Mouse (Mus musculus): Measurements from ENCODE around the gene Scrg1. TPM values are rescaled to one million over a fixed set of nuclear protein-coding genes. Genes with fewer than 3 reads are reported as not detected.
"Not testable (repeated sequence)": the region's sequence is repeated elsewhere in the genome, so short reads cannot be mapped to it uniquely, and the experiment has no call there.

Scrg1 gene
- polyA plus RNA-seq, 1 experiment: 79.5 TPM

GRCm38 (mm10) chr8:57427581-57428366 is 27.9 kb upstream of the Scrg1 start:
- TF ChIP-seq POLR2A (IDR thresholded peaks at IDR 0.05; ENCODE audit: borderline replicate concordance, insufficient read depth, low read length) (no peak), CTCF (IDR thresholded peaks at IDR 0.05; ENCODE audit: borderline replicate concordance, insufficient read depth, low read depth, low read length) (no peak)
- 79% methylated on average over 18 of the region's 18 CpGs for whole genome bisulfite sequencing
- no peak overlapping the region for H3K4me3 ChIP-seq (replicated peaks; ENCODE audit: insufficient read depth, low read depth, low read length)

GRCm38 (mm10) chr8:57428566-57428965 is 27.2 kb upstream of the Scrg1 start:
- no peaks in the 10 kb centered on the region for H3K4me1 ChIP-seq (ENCODE audit: control insufficient read depth, insufficient read depth, low read length)
- H3K27ac ChIP-seq (ENCODE audit: insufficient read depth, low read length): no peak overlapping the region
- no peak for DNase-seq

More at GRCm38 (mm10) chr8:57427581-57428366, 27.9 kb upstream of the Scrg1 start:
- Histone ChIP-seq H3K4me1 (ENCODE audit: control insufficient read depth, insufficient read depth, low read length) (no peaks in the 10 kb centered on the region), H3K27me3 (ENCODE audit: control insufficient read depth, insufficient read depth, low read length) (no peaks in the 10 kb centered on the region; the same call in 1 of the 2 replicates), H3K27ac (ENCODE audit: insufficient read depth, low read length) (no peak overlapping the region)
- DNase-seq: no peak

GRCm38 (mm10) chr8:57429166-57429887 is 26.4 kb upstream of the Scrg1 start:
- Histone ChIP-seq H3K27me3 (ENCODE audit: control insufficient read depth, insufficient read depth, low read length) (no peaks in the 10 kb centered on the region; the same call in 1 of the 2 replicates), H3K4me1 (ENCODE audit: control insufficient read depth, insufficient read depth, low read length) (no peaks in the 10 kb centered on the region), H3K27ac (ENCODE audit: insufficient read depth, low read length) (no peak overlapping the region), H3K4me3 (replicated peaks; ENCODE audit: insufficient read depth, low read depth, low read length) (no peak overlapping the region)
- 36% methylated on average over 18 of the region's 18 CpGs for WGBS
- peak; percentile 58 to 66 for DNase-seq
- no peak for TF ChIP-seq POLR2A (IDR thresholded peaks at IDR 0.05; ENCODE audit: borderline replicate concordance, insufficient read depth, low read length)
- TF ChIP-seq CTCF (IDR thresholded peaks at IDR 0.05; ENCODE audit: borderline replicate concordance, insufficient read depth, low read depth, low read length): peak; percentile 17; the same call in 1 of the 2 replicates

More at GRCm38 (mm10) chr8:57428566-57428965, 27.2 kb upstream of the Scrg1 start:
- no peak overlapping the region for H3K4me3 ChIP-seq (replicated peaks; ENCODE audit: insufficient read depth, low read depth, low read length)
- no peaks in the 10 kb centered on the region; the same call in 1 of the 2 replicates for H3K27me3 ChIP-seq (ENCODE audit: control insufficient read depth, insufficient read depth, low read length)
- 39% methylated on average over 1 of the region's 1 CpGs for WGBS
- no peak for TF ChIP-seq POLR2A (IDR thresholded peaks at IDR 0.05; ENCODE audit: borderline replicate concordance, insufficient read depth, low read length)
- no peak for TF ChIP-seq CTCF (IDR thresholded peaks at IDR 0.05; ENCODE audit: borderline replicate concordance, insufficient read depth, low read depth, low read length)

GRCm38 (mm10) chr8:57429888-57430274 is 25.8 kb upstream of the Scrg1 start:
- not testable (repeated sequence) for DNase-seq; H3K4me1 ChIP-seq (ENCODE audit: control insufficient read depth, insufficient read depth, low read length); H3K27ac ChIP-seq (ENCODE audit: insufficient read depth, low read length); H3K27me3 ChIP-seq (ENCODE audit: control insufficient read depth, insufficient read depth, low read length); H3K4me3 ChIP-seq (replicated peaks; ENCODE audit: insufficient read depth, low read depth, low read length)
- 65% methylated on average over 5 of the region's 5 CpGs for WGBS

GRCm38 (mm10) chr8:57430901-57431300 is 24.8 kb upstream of the Scrg1 start:
- H3K27me3 ChIP-seq (ENCODE audit: control insufficient read depth, insufficient read depth, low read length): no peaks in the 10 kb centered on the region; the same call in 1 of the 2 replicates
- no peak for DNase-seq
- H3K4me3 ChIP-seq (replicated peaks; ENCODE audit: insufficient read depth, low read depth, low read length): no peak overlapping the region
- H3K4me1 ChIP-seq (ENCODE audit: control insufficient read depth, insufficient read depth, low read length): no peaks in the 10 kb centered on the region
- H3K27ac ChIP-seq (ENCODE audit: insufficient read depth, low read length): no peak overlapping the region
- no peak for TF ChIP-seq CTCF (IDR thresholded peaks at IDR 0.05; ENCODE audit: borderline replicate concordance, insufficient read depth, low read depth, low read length)
- no peak for TF ChIP-seq POLR2A (IDR thresholded peaks at IDR 0.05; ENCODE audit: borderline replicate concordance, insufficient read depth, low read length)
- WGBS: 79% methylated on average over 11 of the region's 11 CpGs

- TF ChIP-seq POLR2A (IDR thresholded peaks at IDR 0.05; ENCODE audit: borderline replicate concordance, insufficient read depth, low read length) (no peak), CTCF (IDR thresholded peaks at IDR 0.05; ENCODE audit: borderline replicate concordance, insufficient read depth, low read depth, low read length) (no peak)
- no peak overlapping the region for H3K27ac ChIP-seq (ENCODE audit: insufficient read depth, low read length)
- WGBS: 92% methylated on average over 5 of the region's 5 CpGs
- H3K4me3 ChIP-seq (replicated peaks; ENCODE audit: insufficient read depth, low read depth, low read length): no peak overlapping the region
- no peaks in the 10 kb centered on the region; the same call in 1 of the 2 replicates for H3K27me3 ChIP-seq (ENCODE audit: control insufficient read depth, insufficient read depth, low read length)
- DNase-seq: no peak
- peaks cover 3% of the 10 kb centered on the region for H3K4me1 ChIP-seq (ENCODE audit: control insufficient read depth, insufficient read depth, low read length)
Observed at GRCm38 (mm10) chr8:57432802-57433201, 22.9 kb upstream of the Scrg1 start.

GRCm38 (mm10) chr8:57435768-57436436 is 19.8 kb upstream of the Scrg1 start:
- Histone ChIP-seq H3K4me3 (replicated peaks; ENCODE audit: insufficient read depth, low read depth, low read length) (peak overlapping the region; percentile 24), H3K4me1 (ENCODE audit: control insufficient read depth, insufficient read depth, low read length) (peaks cover 3% of the 10 kb centered on the region), H3K27me3 (ENCODE audit: control insufficient read depth, insufficient read depth, low read length) (no peaks in the 10 kb centered on the region), H3K27ac (ENCODE audit: insufficient read depth, low read length) (no peak overlapping the region)
- DNase-seq: peak; percentile 62 to 79
- 10% methylated on average over 18 of the region's 18 CpGs for WGBS
- TF ChIP-seq POLR2A (IDR thresholded peaks at IDR 0.05; ENCODE audit: borderline replicate concordance, insufficient read depth, low read length): no peak
